Mouse (Mus musculus) ovary, postnatal 36 days (tissue): ENCODE data around the gene Cdkn2b.
A peak's percentile ranks its signal among the peaks of the same experiment; 100 is the strongest.

Experiments used
- DNase-seq: peaks from one replicate; pipeline ENCODE4 v3.0.0; 2022; ENCODE audit warnings: low spot score, mixed read lengths

Cdkn2b gene

DNA sequence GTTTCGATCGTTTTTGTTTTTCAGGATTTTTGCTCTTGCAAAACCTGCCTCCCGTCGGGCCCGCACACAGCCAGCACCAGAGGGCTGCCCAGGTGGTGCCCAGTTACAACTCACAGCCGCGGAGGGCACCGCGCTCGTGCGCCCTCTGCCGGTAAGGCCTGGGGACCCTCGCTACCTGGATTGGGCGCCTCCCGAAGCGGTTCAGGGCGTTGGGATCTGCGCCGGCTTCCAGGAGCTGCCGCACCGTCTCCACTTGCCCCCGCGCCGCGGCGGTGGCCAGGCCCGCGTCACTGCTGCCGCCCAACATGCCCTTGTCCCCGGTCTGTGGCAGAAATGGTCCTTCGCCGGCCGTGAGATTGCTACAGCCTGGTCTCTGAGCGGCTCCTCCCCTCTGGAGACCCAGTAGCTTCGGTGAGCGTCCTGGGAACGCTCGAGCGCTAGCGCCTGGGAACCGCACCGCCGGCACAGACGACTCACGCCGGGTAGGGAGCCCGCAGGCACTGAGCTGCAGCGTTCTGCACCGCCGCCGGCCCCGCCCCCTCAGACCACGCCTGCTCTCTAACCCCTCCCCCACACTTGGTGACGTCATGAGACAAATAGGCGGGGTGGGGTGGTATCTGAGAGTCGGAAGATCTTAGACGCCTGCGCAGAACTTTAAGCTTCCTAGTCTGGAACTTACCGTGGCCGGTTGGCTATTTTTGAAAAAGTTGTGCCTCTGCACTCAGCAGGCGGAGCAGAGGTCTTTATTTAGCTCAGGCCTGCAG is at the start of gene Cdkn2b:
Cdkn2b (minus strand) TSS at position 549 of the 764 bp plus-strand sequence.
- peak; percentile 85 for DNase-seq

DNA sequence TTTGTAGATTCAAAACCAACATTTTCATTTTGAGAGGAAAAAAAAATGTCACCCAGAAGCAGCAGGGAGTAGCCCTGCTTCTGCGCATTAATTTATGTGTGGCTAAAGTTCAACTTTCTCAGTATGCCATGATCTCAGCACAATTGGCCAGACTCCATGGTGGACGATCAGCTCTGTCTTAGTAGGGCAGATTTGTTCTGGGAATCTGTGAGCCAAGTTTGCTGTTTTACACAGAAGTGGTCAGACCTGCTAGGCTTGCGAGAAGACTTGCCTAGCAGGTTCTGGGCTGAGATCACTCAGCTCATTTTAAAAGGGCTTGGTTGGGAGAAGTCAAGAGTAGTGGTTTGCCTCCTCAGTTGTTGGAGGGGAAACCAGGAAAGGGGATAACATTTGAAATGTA is 49.5 kb upstream of the Cdkn2b start:
- DNase-seq = peak; percentile 13

DNA sequence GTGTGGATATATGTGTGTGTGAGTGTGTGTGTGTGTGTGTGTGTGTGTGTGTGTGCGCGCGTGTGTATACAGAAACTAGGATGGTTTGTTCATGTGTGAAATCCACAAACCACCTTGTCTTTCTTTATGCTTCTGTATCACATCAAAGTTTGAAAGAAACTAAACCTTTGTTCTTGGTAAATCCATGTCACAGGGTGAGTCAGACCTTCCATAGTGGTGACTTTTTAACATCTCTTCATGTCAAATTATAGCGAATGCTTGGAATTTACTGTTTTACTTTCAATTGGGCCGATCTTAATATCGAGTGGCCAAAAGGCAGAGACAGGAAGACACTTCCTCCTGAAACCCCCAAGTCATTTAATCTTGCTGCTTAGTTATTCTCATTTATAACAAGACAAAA is 48.7 kb upstream of the Cdkn2b start:
- no peak for DNase-seq

DNA sequence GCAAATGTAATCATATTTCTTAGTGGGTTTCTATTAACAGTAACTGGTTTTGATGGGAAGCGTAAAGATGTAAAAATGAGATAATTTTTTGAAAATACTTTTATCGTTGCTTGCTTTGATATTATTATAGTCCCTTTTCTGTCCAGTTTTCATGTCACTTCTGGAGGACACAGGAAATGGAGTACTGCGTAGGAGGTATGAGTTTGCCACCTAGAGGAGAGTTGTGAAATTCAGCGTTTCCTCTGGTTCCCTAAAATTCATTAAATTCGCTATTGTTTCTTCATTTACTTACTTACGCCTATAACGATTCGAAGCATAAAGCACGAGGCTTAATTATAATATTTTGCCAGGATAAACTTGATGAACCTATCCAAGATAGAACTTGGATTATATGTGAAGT is 43.1 kb upstream of the Cdkn2b start:
- no peak for DNase-seq

DNA sequence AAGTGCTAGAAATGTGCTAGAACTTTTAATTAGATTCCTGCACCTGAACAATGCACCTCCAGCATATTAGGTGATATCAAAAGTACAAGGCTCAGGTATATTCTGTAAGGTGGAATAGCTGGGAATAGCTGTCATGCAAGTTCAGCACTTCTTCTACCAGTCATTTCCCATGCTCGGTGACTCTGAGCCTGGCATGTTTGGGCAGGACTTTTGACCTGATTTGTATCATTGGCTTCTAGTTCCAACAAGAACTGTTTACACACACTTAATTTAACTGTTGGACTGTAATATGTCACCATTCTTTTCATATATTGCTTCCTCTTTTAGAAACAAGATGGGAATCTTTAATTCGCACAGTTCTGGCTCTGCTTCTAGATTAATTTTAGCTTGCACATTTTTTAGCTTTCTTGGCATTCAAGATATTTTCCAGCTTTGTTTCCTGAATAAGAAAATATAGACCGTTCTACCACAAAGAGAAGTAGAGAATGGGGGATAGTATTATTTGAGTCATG is 42.3 kb upstream of the Cdkn2b start:
- DNase-seq = no peak

DNA sequence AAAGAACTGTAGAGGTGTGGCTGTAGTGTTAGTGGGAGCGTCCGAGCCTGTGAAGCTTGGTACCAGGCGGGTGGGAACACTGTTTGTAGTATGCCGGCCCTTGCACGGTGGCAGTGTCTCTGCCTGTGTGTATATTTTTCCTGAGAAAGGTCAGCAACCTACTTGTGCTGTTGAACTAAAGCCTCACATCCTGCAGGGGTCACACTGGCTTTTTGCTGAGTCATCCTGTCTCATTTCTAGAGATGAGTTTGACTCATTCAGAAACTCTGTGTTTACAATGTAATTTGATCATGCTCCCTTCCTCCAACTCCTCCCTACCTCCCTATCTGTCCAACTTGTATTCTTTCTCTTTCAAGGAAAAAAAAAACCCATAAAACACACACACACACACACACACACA is 40.6 kb upstream of the Cdkn2b start:
- no peak for DNase-seq

DNA sequence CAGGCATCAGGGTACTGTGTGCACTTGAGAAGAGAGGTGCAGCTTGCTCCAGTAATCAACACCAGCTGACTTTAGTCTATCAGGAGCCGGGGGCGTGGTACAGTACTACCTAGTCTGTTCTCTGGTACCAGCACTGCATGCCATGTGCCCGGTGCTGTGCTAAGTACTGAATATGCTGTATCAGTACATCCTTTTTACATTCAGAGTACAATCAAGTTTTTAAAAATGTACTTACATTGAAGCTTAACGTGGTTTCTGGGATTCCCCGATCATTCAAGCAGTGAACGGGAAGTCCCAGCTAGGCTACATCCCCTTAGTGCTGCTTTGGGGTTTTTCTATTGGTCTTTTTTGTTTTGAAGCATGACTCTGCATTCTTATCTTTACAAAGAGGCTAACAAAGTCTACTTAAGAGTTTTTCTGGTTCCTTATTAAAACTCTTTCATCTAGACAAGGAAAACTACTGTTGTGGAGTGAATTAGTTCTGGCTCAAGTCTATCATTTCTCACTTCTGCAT is 40.2 kb upstream of the Cdkn2b start:
- no peak for DNase-seq

DNA sequence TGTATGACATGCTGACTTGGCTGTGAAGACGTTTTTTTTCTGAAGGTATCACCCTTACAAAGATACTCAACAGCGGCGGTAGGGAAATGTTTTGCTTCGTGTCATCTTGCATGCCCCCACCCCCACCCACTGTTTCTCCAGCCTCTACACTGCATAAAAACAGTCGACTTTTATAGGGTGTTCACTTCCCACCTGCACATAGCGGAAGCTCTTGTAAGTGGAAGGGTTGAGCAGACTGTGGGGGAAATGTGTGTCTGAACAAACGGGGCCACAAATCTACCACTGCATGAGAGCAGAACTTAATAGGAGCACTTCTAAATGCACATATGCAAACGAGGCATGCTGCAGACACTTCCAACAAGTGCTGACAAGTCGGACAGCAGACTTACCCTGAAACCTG is 39.6 kb upstream of the Cdkn2b start:
- DNase-seq = no peak

DNA sequence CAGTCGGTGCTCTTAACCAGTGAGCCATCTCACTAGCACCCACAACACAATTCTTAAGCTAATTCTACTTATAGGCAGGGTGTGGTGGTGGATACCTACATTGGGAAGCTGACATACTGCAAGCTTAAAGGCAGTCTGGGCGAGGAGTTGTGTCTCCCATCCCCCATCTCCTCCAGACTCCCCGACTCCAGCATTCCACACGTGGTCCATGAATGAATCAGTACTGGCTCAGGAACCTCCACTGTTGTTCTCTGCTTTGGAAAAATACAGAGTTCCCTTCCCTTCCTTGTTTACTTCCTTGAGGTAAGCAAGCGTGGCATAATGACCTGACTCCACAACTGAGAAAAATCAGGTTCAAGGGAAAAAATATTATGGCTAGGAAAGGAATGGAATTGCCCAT is 38.0 kb upstream of the Cdkn2b start:
- no peak for DNase-seq

DNA sequence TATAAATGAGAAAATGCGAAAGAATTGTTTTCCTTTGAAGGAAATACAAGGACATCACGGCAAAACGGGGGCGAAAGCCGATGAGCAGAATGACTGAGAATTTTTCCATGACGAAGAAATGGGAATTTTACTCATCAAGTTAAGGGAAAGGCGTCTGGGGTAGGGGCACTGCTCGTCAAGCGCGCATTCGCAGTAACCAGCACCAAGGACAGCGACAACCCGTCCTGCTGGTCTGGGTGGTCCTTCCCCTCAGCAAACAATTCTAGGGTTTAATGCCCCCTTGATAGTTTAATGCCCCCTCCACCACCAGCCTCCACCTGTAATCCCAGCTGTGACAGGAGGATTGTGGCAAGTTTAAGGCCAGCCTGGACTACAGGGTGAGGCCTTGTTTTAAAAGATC is 2.6 kb upstream of the Cdkn2b start:
- DNase-seq = peak; percentile 35

DNA sequence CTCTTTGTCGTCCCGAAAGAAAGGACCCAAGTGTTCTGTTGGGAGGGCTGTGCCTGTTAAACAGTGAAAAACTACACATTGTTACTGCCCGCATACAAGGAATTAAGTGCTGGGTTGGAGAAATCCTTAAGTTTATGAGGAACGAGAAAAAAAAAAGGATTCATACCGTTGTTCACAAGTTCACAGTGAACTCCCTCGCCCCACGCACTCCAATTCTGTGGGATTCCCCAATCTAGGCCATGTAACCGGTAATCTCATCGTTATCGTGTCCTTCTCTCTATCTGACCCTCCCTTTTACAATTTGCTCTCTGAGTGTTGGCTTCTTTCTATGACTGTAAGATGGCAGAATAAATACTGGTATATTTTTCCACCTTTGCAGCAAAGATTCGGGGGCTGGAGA is 843 bp downstream of the Cdkn2b start:
- DNase-seq = no peak

DNA sequence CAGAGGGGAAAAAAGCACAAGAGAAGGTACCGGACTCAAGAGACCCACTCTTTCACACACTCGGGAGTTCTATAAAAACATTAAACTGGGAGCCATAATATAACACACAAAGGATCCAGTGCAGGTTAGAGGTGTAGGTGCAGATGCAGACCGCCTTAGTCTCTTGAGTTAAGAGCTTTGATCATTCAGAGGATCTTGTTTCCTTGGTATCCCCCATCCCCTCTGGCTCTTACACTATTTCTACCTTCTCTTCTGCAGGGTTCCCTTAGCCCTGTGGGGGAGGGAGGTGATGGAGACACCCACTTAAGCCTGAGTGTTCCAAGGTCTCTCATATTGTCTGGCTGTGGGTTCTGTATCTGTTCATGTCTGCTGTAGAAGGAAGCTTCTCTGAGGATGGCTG is 2.8 kb downstream of the Cdkn2b start:
- DNase-seq = no peak

DNA sequence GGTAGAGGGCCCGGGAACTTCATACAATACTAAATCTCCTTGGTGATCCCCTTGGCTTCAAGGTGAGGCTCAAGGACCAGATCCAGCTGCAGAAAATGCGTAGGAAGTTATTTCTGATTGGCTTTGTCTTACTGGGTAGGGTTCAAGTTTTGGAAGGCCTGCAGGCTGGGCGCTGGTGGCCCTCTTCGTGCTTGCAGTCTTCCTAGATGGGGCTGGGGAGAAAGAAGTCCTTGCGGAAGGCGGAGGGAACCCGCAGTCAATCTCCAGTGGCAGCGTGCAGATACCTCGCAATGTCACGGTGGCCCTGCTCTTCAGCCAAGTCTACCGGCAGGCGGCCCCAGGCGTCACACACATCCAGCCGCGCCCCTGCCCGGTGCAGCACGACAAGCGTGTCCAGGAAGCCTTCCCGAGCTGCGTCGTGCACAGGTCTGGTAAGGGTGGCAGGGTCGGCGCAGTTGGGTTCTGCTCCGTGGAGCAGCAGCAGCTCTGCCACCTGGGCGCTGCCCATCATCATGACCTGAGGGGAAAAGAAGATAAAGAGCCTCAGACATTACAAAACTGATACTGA is 4.0 kb downstream of the Cdkn2b start:
- no peak for DNase-seq

DNA sequence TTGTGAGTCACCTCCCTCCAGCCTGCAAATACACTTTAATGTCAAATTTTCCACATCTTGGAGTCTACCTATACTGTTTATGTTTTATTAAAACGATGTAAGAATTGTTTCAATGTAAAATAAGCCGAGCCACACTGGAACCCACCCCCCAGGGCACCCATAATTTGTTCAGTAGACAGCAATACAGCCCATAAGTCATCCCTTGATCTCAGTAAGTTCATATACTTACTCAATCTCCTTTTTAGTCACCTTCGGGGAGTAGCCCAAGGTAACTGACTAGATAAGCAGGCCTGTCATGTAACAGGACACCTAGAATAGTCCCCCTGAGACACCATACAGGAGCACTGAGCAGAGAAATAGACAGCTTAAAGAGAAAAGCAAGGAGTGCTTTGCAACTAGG is 5.1 kb downstream of the Cdkn2b start:
- DNase-seq = no peak

DNA sequence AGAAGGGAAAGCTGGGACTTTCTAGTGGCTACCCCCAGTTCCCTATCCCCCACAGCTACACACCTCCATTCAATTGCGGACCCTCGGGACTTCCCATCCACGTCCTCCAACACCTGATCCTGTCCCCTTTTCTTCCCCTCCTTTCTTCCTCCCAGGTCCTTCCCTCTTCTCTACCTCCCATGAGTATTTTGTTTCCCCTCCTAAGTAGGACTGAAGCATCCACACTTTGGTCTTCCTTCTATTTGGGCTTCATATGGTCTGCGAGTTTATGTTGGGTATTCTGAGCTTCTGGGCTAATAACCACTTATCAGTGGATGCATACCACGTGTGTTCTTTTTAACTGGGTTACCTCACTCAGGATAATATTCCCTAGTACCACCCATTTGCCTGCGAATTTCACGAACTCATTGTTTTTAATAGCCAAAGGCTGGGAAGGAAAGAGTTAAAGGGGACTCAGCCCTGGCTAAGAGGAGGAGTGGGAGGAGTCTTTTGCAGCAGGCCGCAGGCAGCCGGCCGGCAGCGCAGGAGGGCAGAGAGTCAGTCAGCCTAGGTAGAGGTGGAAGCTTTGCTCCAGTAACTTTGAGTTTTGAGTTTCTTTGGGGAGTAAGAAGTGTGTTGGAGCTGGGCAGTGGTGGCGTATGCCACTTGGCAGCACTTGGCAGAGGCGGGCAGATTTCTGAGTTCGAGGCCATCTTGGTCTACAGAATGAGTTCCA is 7.4 kb downstream of the Cdkn2b start:
- DNase-seq = no peak

DNA sequence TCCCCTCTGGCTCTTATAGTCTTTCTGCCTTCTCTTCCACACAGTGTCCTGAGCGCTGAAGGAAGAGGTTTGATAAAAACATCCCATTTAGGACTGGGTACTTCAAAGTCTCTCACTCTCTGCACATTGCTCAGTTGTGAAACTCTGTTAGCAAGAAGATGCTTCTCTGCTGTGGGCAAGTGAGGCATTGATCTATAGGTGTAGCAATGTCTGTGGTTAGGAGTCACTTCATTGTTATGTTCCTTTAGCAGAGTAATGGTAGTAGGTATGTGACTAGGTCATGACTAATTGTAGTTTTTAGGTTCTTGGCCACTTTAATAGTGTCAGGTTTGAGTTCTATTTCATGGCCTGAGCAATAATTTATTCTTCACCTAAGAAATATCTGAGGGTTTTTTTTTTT is 8.7 kb downstream of the Cdkn2b start:
- no peak for DNase-seq

DNA sequence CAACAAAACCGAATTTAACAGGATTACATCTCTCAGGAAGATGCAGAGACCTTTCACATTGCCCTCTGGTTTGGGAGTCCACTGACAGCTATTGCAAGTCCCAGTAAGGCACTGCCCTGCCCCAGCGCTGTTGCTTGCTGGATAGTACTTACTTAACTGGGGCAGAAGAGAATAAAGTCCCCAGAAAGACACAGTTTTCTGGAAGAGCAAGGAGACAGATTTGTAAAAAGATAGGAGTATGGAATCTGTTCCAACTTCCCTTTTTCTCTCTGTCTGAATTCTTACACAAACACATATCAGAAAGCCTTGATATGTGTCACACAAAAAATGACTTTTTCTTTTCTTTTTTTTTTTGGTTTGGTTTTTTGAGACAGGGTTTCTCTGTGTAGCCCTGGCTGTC is 11.1 kb downstream of the Cdkn2b start:
- no peak for DNase-seq

DNA sequence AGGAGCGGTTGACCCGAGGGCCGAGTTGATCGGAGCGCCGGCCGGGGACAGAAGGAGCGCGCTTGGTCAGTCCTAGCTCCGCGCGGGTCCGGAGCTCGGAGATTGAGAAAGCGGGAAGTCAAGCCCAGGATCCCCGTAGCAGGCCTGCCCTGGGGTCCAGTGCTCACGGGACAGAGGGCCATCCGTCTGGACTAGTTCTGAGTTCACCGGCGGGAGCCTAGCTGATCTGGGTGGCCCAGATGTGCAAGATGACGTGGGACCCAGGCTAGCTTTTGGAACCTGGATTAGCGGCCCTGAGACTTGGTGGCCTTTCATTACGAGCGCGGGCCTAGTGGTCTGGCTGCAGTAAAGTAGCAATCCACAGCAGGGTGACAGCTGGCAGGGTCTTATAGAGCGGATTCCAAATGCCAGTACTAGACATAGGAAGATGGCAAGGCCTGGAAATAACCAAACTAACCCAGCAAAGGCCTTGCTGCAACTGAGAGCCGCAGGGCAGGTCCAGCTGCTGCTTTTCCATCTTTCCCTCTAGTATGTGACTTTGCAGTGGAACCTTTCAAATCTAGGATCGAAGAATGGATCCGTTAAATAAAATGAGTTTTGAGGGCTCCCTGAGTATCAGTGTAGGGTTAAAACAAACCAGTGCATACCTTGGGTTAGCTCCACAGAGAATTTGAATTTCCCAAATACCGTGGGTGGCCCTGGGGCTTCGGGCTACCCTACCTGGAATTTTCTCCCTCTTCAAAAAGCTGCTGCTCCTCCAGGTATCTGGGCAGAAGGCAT is 15.2 kb downstream of the Cdkn2b start:
- DNase-seq = no peak

DNA sequence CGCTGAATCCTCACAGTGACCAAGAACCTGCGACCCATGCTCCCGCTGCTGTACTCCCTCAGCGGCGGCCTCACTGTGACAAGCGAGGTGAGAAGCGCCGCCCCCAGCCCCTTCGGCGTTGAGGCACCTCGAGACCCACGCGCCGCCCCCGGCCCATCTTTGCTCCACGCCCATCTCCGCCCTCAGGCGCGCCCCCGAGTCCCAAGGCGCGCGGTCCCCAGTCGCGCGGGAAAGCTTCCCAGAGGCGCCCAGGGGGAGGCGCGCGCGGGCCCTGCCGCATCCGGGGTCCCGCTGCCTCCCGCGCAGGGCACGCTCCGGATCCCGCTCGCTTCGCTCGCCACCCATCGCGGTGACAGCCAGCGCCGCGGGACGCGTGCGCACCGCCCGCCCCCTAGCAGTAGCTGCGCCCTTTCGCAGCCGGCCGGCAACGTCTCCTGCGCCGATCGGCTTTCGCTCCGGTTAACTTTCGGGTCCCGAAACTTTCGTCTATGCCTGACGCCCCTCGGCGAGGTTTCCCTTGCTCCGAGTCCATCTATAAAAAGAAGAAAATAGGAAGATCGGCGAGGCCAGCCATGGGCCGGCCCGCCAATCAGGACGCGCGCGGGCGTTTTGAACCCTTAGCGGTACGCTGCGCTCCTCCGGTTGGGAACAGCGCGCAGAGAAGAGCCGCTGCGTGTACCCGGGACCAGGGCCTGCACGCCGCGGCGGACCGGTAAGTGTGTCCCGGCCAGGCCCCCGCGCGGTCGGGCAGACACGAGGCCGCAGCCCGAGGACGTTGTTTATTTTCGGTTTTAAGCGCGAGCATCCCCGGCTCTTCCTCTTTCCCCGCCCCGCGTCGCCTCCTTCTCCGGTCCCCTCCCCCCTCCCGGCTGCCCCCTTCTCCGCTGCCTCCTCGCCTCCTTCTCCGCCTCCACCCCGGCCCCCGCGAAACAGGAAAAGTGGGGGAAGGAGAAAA is 16.1 kb downstream of the Cdkn2b start, which contains the start of gene Cdkn2a:
Cdkn2a (minus strand) TSS at position 168 of the 955 bp plus-strand sequence.
- DNase-seq = peak; percentile 63

DNA sequence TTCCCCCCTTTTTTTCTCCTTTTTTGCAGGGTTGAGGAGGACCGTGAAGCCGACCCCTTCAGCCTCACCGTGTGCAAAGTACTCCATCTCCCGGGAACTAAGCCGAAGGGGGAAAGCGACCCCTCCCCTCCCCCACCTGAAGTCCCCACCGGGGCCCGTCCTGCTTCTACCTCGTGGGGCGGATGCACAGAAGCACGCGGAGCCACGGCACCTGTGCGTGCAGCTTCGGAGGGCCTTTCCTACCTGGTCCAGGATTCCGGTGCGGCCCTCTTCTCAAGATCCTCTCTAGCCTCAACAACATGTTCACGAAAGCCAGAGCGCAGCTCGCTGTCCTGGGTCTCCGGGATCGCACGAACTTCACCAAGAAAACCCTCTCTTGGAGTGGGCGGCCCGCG is 16.8 kb downstream of the Cdkn2b start:
- no peak for DNase-seq

DNA sequence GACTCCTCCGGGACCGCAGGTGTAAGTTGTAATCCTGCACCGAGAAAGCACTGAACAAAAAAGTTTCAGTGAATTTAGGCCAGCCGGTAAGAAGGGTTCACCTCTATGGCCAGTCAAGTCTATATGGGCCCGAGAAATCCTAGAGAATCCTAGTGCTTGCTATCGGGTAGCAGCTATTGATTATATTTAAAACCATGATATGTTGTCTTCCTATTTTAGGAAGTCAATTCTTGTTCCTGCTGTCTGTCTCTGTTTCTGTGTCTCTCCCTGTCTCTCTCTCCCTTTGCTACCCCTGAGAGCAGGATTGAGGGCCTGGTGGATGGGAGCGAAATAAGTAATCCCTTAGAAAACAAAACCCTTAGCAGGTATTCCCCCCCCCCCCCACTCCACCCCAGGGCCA is 17.3 kb downstream of the Cdkn2b start:
- no peak for DNase-seq
